Mouse (Mus musculus) cortical plate, adult 2 months (tissue): Measurements from ENCODE around the gene Rasgef1a. TPM values are rescaled to one million over a fixed set of nuclear protein-coding genes. Genes with fewer than 3 reads are reported as not detected.
A peak's percentile ranks its signal among the peaks of the same experiment; 100 is the strongest.

Experiments
- H3K27ac ChIP-seq: fragments of 200-500 bp; 2 replicates; pipeline ENCODE4 v1.5.1; 2012; ENCODE audit warnings: low read length, control low read depth, inconsistent platforms; ENCODE audit not compliant: insufficient read depth
- H3K4me1 ChIP-seq: fragments of 200-500 bp; 2 replicates; pipeline ENCODE4 v1.6.1; 2011; ENCODE audit warnings: low read length; ENCODE audit not compliant: control insufficient read depth, insufficient read depth
- H3K4me3 ChIP-seq: fragments of 200-500 bp; 2 replicates; pipeline ENCODE4 v1.5.1; 2011; ENCODE audit warnings: mild to moderate bottlenecking, low read length, control low read depth; ENCODE audit not compliant: insufficient read depth
- CTCF ChIP-seq: fragments of 200-500 bp; IDR thresholded peaks from 2 replicates; pipeline ENCODE4 v1.5.1; 2011; ENCODE audit warnings: mild to moderate bottlenecking, control low read depth, low read length; ENCODE audit not compliant: insufficient read depth; ENCODE audit errors: extremely low read depth
- POLR2A ChIP-seq: fragments of 200-500 bp; IDR thresholded peaks from 2 replicates; pipeline ENCODE4 v1.6.1; 2011; ENCODE audit warnings: mild to moderate bottlenecking, low read length, control low read depth; ENCODE audit not compliant: insufficient read depth; ENCODE audit errors: extremely low read depth
- polyA plus RNA-seq: library from polyadenylated mRNA; depleted of rRNA; stranded (reverse); fragments of >200 nt; gene quantifications from 2 replicates; pipeline ENCODE4 v1.2.3, GENCODE M21; 2012

The Rasgef1a gene
- polyA plus RNA-seq, 1 experiment, result 160 TPM

DNA sequence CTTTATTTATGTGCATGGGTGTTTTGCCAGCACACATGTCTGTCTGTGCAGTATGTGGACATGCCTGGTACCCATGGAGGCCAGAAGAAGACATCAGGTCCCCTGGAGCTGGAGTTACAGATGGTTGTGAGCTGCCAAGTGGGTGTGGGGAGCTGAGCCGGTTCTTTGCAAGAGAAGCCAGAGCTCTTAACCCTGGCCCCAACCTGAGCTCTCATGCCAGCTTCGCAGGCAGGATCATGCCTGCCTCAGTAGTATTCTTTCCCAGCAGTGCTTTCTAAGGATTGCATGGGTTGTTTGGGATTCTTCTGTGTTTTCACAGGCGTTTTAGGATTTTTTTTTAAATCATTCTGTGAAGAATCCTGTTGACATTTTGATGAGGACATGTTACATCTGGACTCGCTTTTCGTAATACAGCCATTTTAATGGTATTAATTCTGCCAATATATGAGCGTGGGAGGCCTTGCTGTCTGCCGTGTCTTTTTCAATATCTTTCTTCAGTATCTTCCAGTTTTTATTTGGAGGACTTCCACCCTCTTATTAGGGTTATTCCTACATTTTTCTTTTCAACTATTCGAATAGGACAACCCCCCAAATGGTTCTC lies 86.6 kb downstream of the Rasgef1a start:
- TF ChIP-seq POLR2A (no peak), CTCF (no peak)
- Histone ChIP-seq H3K27ac (no peak overlapping the region), H3K4me1 (no peaks in the 10 kb centered on the region), H3K4me3 (no peak overlapping the region)

GRCm38 (mm10) chr6:118099311-118099802 lies 88.1 kb downstream of the Rasgef1a start:
- Histone ChIP-seq H3K4me3 (no peak overlapping the region), H3K4me1 (no peaks in the 10 kb centered on the region), H3K27ac (no peak overlapping the region)
- TF ChIP-seq CTCF, result peak; percentile 49; the same call in 1 of the 2 replicates
- TF ChIP-seq POLR2A, result no peak

DNA sequence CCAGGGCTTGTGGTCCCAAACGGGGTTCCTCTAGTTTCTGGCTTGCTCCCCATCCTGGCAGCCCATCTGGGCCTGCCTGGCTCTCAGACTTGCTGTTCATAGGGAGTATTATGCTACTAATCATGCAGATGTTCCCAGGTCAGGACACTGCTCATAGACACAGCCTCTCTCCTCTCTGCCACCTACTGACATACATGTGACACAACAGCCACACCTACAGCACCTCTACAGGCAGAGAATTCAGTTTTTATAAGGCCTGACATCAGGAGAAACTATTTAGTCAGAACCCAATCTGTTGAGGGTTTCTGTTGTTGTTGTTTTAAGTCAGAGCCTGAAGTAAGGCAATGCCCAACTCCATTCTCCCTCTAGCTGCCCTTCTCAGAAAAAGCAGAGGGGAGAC lies 100.6 kb downstream of the Rasgef1a start:
- H3K4me1 ChIP-seq, result no peaks in the 10 kb centered on the region
- H3K4me3 ChIP-seq, result no peak overlapping the region
- no peak overlapping the region for H3K27ac ChIP-seq
- TF ChIP-seq CTCF (0 out of 2 replicates have a peak, but pooled peaks have one; percentile 2), POLR2A (no peak)

DNA sequence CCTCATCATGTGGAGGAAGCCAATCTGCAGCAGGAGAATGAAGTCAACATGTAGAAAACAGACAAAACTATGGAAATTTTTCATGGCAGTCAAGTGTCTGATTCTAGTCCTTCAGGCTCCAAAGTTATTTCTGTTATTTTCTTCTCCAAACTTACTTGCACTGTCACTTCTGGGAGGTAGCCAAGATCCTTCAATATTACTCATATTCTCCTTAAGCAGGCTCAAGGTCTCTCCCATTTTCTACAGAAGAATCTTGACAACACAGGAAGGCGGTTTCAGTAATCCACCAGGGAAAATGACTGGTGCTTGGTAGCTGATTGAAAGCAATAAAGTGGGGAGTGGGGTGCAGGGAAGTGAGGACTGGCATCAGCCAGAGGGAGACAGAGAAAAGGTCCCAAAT lies 111.5 kb downstream of the Rasgef1a start:
- H3K4me3 ChIP-seq, result no peak overlapping the region
- TF ChIP-seq CTCF (no peak), POLR2A (no peak)
- H3K27ac ChIP-seq, result no peak overlapping the region
- H3K4me1 ChIP-seq, result no peaks in the 10 kb centered on the region

DNA sequence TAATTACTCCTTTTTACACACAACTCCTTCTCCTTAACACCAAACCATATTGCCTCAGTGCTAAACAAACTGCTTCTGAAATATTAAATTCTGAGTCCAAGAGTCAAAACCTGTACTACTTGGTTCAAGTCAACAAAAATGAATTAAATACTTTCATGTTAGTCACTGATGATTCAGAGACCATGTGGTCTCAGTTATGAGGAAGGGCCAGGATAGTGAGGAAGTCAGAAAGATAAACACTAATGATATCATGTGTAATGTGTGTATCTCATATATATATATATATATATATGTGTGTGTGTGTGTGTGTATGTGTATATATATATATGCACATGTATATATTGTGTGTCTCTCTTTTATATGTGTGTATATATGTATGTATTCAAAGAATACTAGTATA lies 115.3 kb downstream of the Rasgef1a start:
- Histone ChIP-seq H3K4me3 (no peak overlapping the region), H3K4me1 (no peaks in the 10 kb centered on the region), H3K27ac (no peak overlapping the region)
- no peak for TF ChIP-seq CTCF
- no peak for TF ChIP-seq POLR2A

GRCm38 (mm10) chr6:118127198-118127597 lies 116.0 kb downstream of the Rasgef1a start:
- H3K27ac ChIP-seq, result no peak overlapping the region

GRCm38 (mm10) chr6:118127827-118128487 lies 116.7 kb downstream of the Rasgef1a start:
- TF ChIP-seq CTCF (no peak), POLR2A (no peak)
- Histone ChIP-seq H3K4me3 (no peak overlapping the region), H3K27ac (no peak overlapping the region), H3K4me1 (peaks cover 2% of the 10 kb centered on the region)

More at GRCm38 (mm10) chr6:118127198-118127597, 116.0 kb downstream of the Rasgef1a start:
- TF ChIP-seq POLR2A (no peak), CTCF (no peak)
- Histone ChIP-seq H3K4me3 (no peak overlapping the region), H3K4me1 (peaks cover 2% of the 10 kb centered on the region)

DNA sequence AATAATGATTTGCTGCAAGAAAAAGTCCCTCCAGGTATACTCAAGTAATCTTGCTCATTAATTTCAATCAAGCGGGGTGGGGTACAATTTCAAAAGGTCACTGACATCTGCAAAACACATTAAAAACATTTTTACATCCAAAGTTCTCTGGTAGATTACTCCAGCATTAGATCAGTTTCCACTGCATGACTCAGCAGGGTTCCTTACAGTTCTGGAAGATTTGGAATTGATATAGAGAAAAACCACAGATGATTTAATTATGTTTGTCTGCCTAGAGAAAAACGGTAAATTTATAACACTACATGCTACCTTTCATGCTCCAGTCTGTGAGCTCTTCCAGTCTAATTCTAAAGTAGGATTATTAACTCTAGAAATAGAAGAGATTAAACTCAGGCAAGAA lies 118.8 kb downstream of the Rasgef1a start:
- Histone ChIP-seq H3K27ac (no peak overlapping the region), H3K4me3 (no peak overlapping the region), H3K4me1 (peaks cover 2% of the 10 kb centered on the region)
- TF ChIP-seq POLR2A (no peak), CTCF (no peak)

DNA sequence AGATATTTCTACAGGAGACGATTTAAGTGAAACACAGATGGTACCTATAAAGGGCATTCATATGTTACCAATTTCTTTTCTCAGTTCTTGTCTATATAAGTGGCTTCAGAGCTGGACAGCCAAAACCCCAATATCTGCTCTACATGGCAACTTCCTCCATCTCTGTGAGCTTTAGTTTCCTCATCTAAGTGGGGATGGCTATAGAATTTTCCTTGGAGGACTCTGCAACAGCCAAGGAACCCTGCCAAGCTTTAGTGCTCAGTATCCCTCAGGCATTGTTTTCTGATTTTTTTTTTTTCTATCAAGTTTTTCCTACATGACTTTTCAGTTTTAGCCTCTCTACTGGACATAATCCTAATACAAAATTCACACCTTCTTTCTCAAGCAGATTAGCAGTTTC lies 123.2 kb downstream of the Rasgef1a start:
- Histone ChIP-seq H3K4me3 (no peak overlapping the region), H3K27ac (no peak overlapping the region), H3K4me1 (peaks cover 2% of the 10 kb centered on the region)
- TF ChIP-seq CTCF, result no peak
- TF ChIP-seq POLR2A, result no peak

DNA sequence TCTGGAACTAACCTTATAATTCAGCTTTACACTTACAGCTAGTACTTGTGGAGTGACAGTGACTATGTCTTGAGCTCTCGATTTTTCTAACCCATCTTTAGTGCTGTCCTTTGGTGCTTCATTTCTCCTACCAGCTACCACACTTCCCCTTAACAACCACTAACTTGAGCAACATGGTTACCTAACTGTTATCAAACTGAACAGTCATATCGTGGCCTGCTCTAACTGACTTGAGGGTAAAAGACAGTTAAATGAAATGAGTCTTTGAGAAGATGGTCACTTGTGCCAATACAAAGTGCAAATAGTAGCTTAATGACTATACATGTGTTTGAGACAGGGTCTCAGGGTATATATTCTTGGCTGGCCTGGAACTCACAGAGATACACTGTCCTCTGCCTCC lies 125.9 kb downstream of the Rasgef1a start:
- no peak for TF ChIP-seq CTCF
- no peak for TF ChIP-seq POLR2A
- Histone ChIP-seq H3K4me3 (no peak overlapping the region), H3K4me1 (no peaks in the 10 kb centered on the region), H3K27ac (no peak overlapping the region)
